In genomic region chr16:77322338-77322737, GRCm38 (mm10) we compare ENCODE assay signal across 9 mouse cellular contexts.
A peak's percentile ranks its signal among the peaks of the same experiment; 100 is the strongest.
DNase-seq lines count a peak whose midpoint lies in the region.
"Had no signal": no experiment of that assay in that cellular context is flagged by ENCODE, and none has a peak within 500 bp of the region (broad histone marks: within the 10 kb centered on the region; RNA-seq: fewer than 3 reads in every experiment).

No protein-coding gene starts in this region.

- DNase-seq in heart, adult 11 months, result peak; percentile 89
- no peak for DNase-seq in heart, postnatal 14 days
- DNase-seq in adrenal gland, postnatal 10 days, result peak; percentile 40
- DNase-seq in cerebellum, postnatal 10 days, result peak; percentile 10 to 29
- DNase-seq in kidney, postnatal 25 days, result peak; percentile 11 to 37
- no peak for DNase-seq in right cerebral cortex, postnatal 4 days
- no peak for DNase-seq in left cerebral cortex, adult 9 months (ENCODE audit: low spot score in 2 of 2)
- no peak for DNase-seq in gastrocnemius, postnatal 36 days
- DNase-seq: retina, postnatal 1 day had no signal

- intact Hi-C loops in heart, postnatal 14 days (cut with DNase I), result loop anchor here (5.0 kb wide), 1 partner anchor 680 kb away; no protein-coding TSS in a partner anchor
- intact Hi-C loops in gastrocnemius, postnatal 36 days (cut with DNase I), result no loop called here

Comparison
In these comparisons a context has a peak if more than half of its experiments do, and no peak if none do; other contexts are left out.
1. DNase-seq: peak in heart, adult 11 months (single experiment), adrenal gland, postnatal 10 days (single experiment), cerebellum, postnatal 10 days (2 of 2) and kidney, postnatal 25 days (2 of 2); none in heart, postnatal 14 days (0 of 2), right cerebral cortex, postnatal 4 days (single experiment), left cerebral cortex, adult 9 months (0 of 2) and gastrocnemius, postnatal 36 days (0 of 2).